Mouse (Mus musculus) forebrain, embryonic 14.5 days (tissue): ENCODE measurements around the gene Exosc5. TPM values are rescaled to one million over a fixed set of nuclear protein-coding genes. Genes with fewer than 3 reads are reported as not detected.

Experiments
- ATAC-seq: fragments of 200-750 bp; cut with Nextera tagmentation; 2 replicates; pipeline ENCODE4 v1.8.0; 2017; ENCODE audit warnings: mild to moderate bottlenecking, moderate library complexity
- DNase-seq: peaks from one replicate; pipeline ENCODE4 v3.0.0-alpha.2; 2015; ENCODE audit warnings: low spot score
- H3K27ac ChIP-seq: fragments of 300-500 bp; sonication (generic); 2 replicates; pipeline ENCODE4 v1.5.1; 2014; ENCODE audit warnings: low read depth, mild to moderate bottlenecking, control low read depth, low read length, moderate library complexity
- H3K27me3 ChIP-seq: fragments of 300-500 bp; sonication (generic); replicated peaks from 2 replicates; pipeline ENCODE4 v1.6.1; 2014; ENCODE audit warnings: low read length, control low read depth, mixed read lengths; ENCODE audit not compliant: control insufficient read depth, insufficient read depth
- H3K36me3 ChIP-seq: fragments of 300-500 bp; sonication (generic); 2 replicates; pipeline ENCODE4 v1.6.1; 2014; ENCODE audit warnings: low read length, control low read depth; ENCODE audit not compliant: control insufficient read depth, insufficient read depth
- H3K4me1 ChIP-seq: fragments of 300-500 bp; sonication (generic); 2 replicates; pipeline ENCODE4 v1.6.1; 2014; ENCODE audit warnings: antibody characterized with exemption, low read length, control low read depth; ENCODE audit not compliant: control insufficient read depth, insufficient read depth
- H3K4me2 ChIP-seq: fragments of 300-500 bp; sonication (generic); 2 replicates; pipeline ENCODE4 v1.6.1; 2014; ENCODE audit warnings: mild to moderate bottlenecking, control low read depth, low read length
- H3K4me3 ChIP-seq: fragments of 300-500 bp; sonication (generic); 2 replicates; pipeline ENCODE4 v1.5.1; 2014; ENCODE audit warnings: low read depth, low read length, control low read depth
- H3K9ac ChIP-seq: fragments of 300-500 bp; sonication (generic); 2 replicates; pipeline ENCODE4 v1.6.1; 2014; ENCODE audit warnings: mild to moderate bottlenecking, low read length, control low read depth, moderate library complexity
- H3K9me3 ChIP-seq: fragments of 300-500 bp; sonication (generic); replicated peaks from 2 replicates; pipeline ENCODE4 v1.6.1; 2016; ENCODE audit warnings: low read length, control low read depth, mixed read lengths; ENCODE audit not compliant: control insufficient read depth
- WGBS: fragments of 180-500 bp; shearing (Covaris S2); extraction: QIAGEN DNeasy Blood & Tissue Kit; methylation state at CpG from one replicate; pipeline ENCODE4 v1.1.7; 2014; 5-methylcytosine and 5-hydroxymethylcytosine counted together
- polyA plus RNA-seq: library from polyadenylated mRNA; unstranded; fragments of >200 nt; fragmentation: Nextera tagmentation; extraction: Ambion mirVana; gene quantifications from 2 replicates; pipeline ENCODE4 v1.2.1, GENCODE M21; 2014

Gene Exosc5
- 49.4 and 53.9 TPM in 2 replicates for polyA plus RNA-seq

DNA sequence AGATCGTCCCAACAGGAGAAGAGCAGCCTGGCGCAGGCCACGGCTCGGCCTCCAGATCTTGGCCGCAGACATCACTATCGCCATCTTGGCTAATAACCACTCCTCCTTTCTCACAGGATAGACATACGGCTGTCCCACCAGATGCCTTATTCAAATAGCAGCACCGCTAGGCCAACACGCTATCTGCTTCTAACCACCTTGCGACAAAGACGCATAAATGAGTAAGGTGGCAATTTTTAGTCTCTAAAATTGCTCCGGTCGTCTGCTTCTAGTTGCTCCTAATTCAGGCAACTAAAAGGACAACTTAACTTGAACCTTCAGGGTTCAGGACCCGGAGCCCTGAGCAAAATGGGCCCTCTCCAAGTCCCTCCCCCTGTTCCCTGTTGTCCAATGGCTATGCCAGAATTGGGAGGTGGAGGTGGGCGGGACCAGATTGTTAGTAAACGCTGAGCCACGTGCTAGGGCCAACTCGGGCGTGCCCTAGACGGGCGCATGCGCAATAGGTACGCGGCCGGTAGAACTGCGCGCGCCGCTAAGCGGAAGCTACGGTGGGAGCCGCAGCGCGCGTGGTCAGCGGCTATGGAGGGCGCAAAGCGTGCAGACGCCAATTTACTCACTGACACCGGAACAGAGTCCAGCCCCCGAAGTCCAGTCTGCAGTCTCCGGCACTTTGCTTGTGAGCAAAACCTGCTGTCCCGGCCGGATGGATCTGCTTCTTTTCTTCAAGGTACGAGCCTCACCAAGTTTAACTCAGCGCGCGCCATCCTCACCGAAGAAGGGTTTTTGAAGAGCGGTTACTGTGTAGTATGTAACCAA lies at the start of gene Exosc5, which contains the start of gene Bckdha:
TSS of gene Exosc5 (plus strand) at position 508 of the 816 bp plus-strand sequence.
TSS of gene Bckdha (minus strand) at position 325 of the 816 bp plus-strand sequence.
- peak within 1 kb of the TSS; percentile 60 for H3K4me2 ChIP-seq
- WGBS: under 1% methylated on average over 50 of the region's 50 CpGs
- H3K4me3 ChIP-seq: peak within 1 kb of the TSS; percentile 65
- H3K27ac ChIP-seq: peak within 1 kb of the TSS; percentile 40; the same call in 1 of the 2 replicates
- H3K9me3 ChIP-seq: no peaks in the 10 kb centered on the region
- peak; percentile 100 for DNase-seq
- H3K36me3 ChIP-seq: peaks cover 13% of the 10 kb centered on the region; the same call in 1 of the 2 replicates
- H3K4me1 ChIP-seq: peaks cover 4% of the 10 kb centered on the region
- H3K27me3 ChIP-seq: no peaks in the 10 kb centered on the region
- ATAC-seq: peak; percentile 99
- peak within 1 kb of the TSS; percentile 68 for H3K9ac ChIP-seq

- DNase-seq (no peak), ATAC-seq (no peak)
- Histone ChIP-seq H3K4me3 (no peak overlapping the region), H3K36me3 (no peaks in the 10 kb centered on the region), H3K4me2 (no peak overlapping the region), H3K27me3 (no peaks in the 10 kb centered on the region), H3K9me3 (no peaks in the 10 kb centered on the region; the same call in 1 of the 2 replicates), H3K4me1 (no peaks in the 10 kb centered on the region), H3K9ac (no peak overlapping the region), H3K27ac (no peak overlapping the region)
- 34% methylated on average over 6 of the region's 6 CpGs for WGBS
Measured at GRCm38 (mm10) chr7:25610056-25610455, 48.9 kb upstream of the Exosc5 start.

GRCm38 (mm10) chr7:25611501-25611900 lies 47.5 kb upstream of the Exosc5 start:
- Histone ChIP-seq H3K9me3 (no peaks in the 10 kb centered on the region; the same call in 1 of the 2 replicates), H3K4me3 (no peak overlapping the region), H3K4me2 (no peak overlapping the region), H3K27me3 (no peaks in the 10 kb centered on the region), H3K36me3 (no peaks in the 10 kb centered on the region), H3K4me1 (no peaks in the 10 kb centered on the region), H3K9ac (no peak overlapping the region), H3K27ac (no peak overlapping the region)
- WGBS: 39% methylated on average over 7 of the region's 7 CpGs
- DNase-seq (no peak), ATAC-seq (no peak)

- WGBS: 93% methylated on average over 5 of the region's 5 CpGs
- H3K27ac ChIP-seq: no peak overlapping the region
Measured at GRCm38 (mm10) chr7:25614086-25614485, 44.9 kb upstream of the Exosc5 start.

GRCm38 (mm10) chr7:25614831-25615705 lies 43.9 kb upstream of the Exosc5 start:
- ATAC-seq (no peak), DNase-seq (no peak)
- WGBS: 76% methylated on average over 21 of the region's 21 CpGs
- Histone ChIP-seq H3K4me2 (no peak overlapping the region), H3K9me3 (no peaks in the 10 kb centered on the region), H3K27me3 (no peaks in the 10 kb centered on the region), H3K27ac (no peak overlapping the region), H3K4me1 (no peaks in the 10 kb centered on the region; the same call in 1 of the 2 replicates), H3K9ac (no peak overlapping the region), H3K4me3 (no peak overlapping the region), H3K36me3 (no peaks in the 10 kb centered on the region)

More at GRCm38 (mm10) chr7:25614086-25614485, 44.9 kb upstream of the Exosc5 start:
- Histone ChIP-seq H3K36me3 (no peaks in the 10 kb centered on the region), H3K27me3 (no peaks in the 10 kb centered on the region), H3K9ac (no peak overlapping the region), H3K9me3 (no peaks in the 10 kb centered on the region), H3K4me3 (no peak overlapping the region), H3K4me1 (no peaks in the 10 kb centered on the region), H3K4me2 (no peak overlapping the region)
- DNase-seq: no peak
- ATAC-seq: no peak

DNA sequence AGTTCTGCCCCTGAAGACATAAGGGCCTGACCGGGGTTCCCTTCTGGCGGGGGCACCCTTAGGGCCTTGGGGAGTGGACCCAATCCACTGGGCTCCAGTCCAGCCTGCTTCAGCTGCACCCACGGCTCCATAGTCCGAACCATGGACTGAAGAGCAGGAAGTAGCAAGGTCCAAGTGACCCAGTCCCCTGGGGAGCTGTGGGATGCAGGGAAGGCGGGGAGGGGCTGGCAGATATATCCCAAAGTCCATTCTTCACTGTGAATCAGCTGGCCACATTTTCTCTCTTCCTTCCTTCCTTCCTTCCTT lies 43.3 kb upstream of the Exosc5 start, which contains the start of gene Erich4:
TSS of gene Erich4 (minus strand) at position 187 of the 306 bp plus-strand sequence.
- Histone ChIP-seq H3K4me3 (no peak within 1 kb of the TSS), H3K9ac (no peak within 1 kb of the TSS), H3K4me2 (no peak within 1 kb of the TSS), H3K27ac (no peak within 1 kb of the TSS), H3K9me3 (no peaks in the 10 kb centered on the region), H3K36me3 (no peaks in the 10 kb centered on the region), H3K4me1 (no peaks in the 10 kb centered on the region; the same call in 1 of the 2 replicates), H3K27me3 (no peaks in the 10 kb centered on the region)
- 86% methylated on average over 5 of the region's 5 CpGs for WGBS
- no peak for DNase-seq
- ATAC-seq: no peak

- peaks cover 10% of the 10 kb centered on the region; the same call in 1 of the 2 replicates for H3K36me3 ChIP-seq
- H3K27ac ChIP-seq: no peak overlapping the region
- H3K4me1 ChIP-seq: no peaks in the 10 kb centered on the region; the same call in 1 of the 2 replicates
- 78% methylated on average over 10 of the region's 10 CpGs for WGBS
- H3K4me3 ChIP-seq: no peak overlapping the region
- ATAC-seq (no peak), DNase-seq (no peak)
- no peaks in the 10 kb centered on the region for H3K27me3 ChIP-seq
- H3K4me2 ChIP-seq: no peak overlapping the region
- no peaks in the 10 kb centered on the region for H3K9me3 ChIP-seq
- no peak overlapping the region for H3K9ac ChIP-seq
Measured at GRCm38 (mm10) chr7:25617376-25618160, 41.4 kb upstream of the Exosc5 start.
